Mouse (Mus musculus) liver, postnatal 0 days (tissue): ENCODE measurements at regions not wholly inside any gene's neighbourhood (a gene's known extent, or its start where the extent isn't known, plus 50 kb on each side); places are given as distances from the start of the nearest gene placed in this dataset.

Source experiments
- ATAC-seq: fragments of 200-750 bp; cut with Nextera tagmentation; 2 replicates; pipeline ENCODE4 v1.8.0; 2017; ENCODE audit warnings: mild to moderate bottlenecking, moderate library complexity
- DNase-seq: peaks from one replicate; pipeline ENCODE4 v3.0.0-alpha.2; 2016
- H3K27ac ChIP-seq: fragments of 300-500 bp; sonication (generic); 2 replicates; pipeline ENCODE4 v1.5.1; 2014; ENCODE audit warnings: antibody characterized with exemption, moderate library complexity, mild to moderate bottlenecking, low read depth
- H3K27me3 ChIP-seq: fragments of 300-500 bp; sonication (generic); 2 replicates; pipeline ENCODE4 v1.6.1; 2014; ENCODE audit warnings: low read length, control low read depth, mixed read lengths; ENCODE audit not compliant: insufficient read depth
- H3K36me3 ChIP-seq: fragments of 300-500 bp; sonication (generic); replicated peaks from 2 replicates; pipeline ENCODE4 v1.6.1; 2014; ENCODE audit warnings: mild to moderate bottlenecking, control low read depth, low read length, moderate library complexity, mixed read lengths; ENCODE audit not compliant: insufficient read depth
- H3K4me1 ChIP-seq: fragments of 300-500 bp; sonication (generic); 2 replicates; pipeline ENCODE4 v1.6.1; 2014; ENCODE audit warnings: antibody characterized with exemption, mild to moderate bottlenecking, control low read depth; ENCODE audit not compliant: insufficient read depth
- H3K4me2 ChIP-seq: fragments of 300-500 bp; sonication (generic); 2 replicates; pipeline ENCODE4 v1.6.1; 2014; ENCODE audit warnings: low read depth, mild to moderate bottlenecking, low read length, moderate library complexity, mixed read lengths
- H3K4me3 ChIP-seq: fragments of 300-500 bp; sonication (generic); 2 replicates; pipeline ENCODE4 v1.5.1; 2014; ENCODE audit warnings: low read depth, low read length
- H3K9ac ChIP-seq: fragments of 300-500 bp; sonication (generic); replicated peaks from 2 replicates; pipeline ENCODE4 v1.6.1; 2014; ENCODE audit warnings: mild to moderate bottlenecking, moderate library complexity
- H3K9me3 ChIP-seq: fragments of 300-500 bp; sonication (generic); 2 replicates; pipeline ENCODE4 v1.6.1; 2016; ENCODE audit warnings: mild to moderate bottlenecking, control low read depth, low read length, mixed read lengths
- CTCF ChIP-seq: sonication (generic); IDR thresholded peaks from 2 replicates; pipeline ENCODE4 v1.5.1; 2016; ENCODE audit warnings: antibody characterized with exemption, low read depth
- EP300 ChIP-seq: IDR thresholded peaks from 2 replicates; pipeline ENCODE4 v1.6.1; 2016; ENCODE audit warnings: antibody characterized with exemption, low read depth, mild to moderate bottlenecking
- WGBS: fragments of 180-500 bp; shearing (Covaris S2); extraction: QIAGEN DNeasy Blood & Tissue Kit; methylation state at CpG from one replicate; pipeline ENCODE4 v1.1.7; 2014; ENCODE audit not compliant: insufficient replicate concordance; 5-methylcytosine and 5-hydroxymethylcytosine counted together

GRCm38 (mm10) chr1:181295651-181296050 is 56.8 kb upstream of the Cnih3 start:
- H3K4me1 ChIP-seq = no peaks in the 10 kb centered on the region
- no peak for DNase-seq
- H3K27ac ChIP-seq = no peak overlapping the region
- H3K27me3 ChIP-seq = no peaks in the 10 kb centered on the region
- H3K4me2 ChIP-seq = no peak overlapping the region
- ATAC-seq = no peak
- no peaks in the 10 kb centered on the region for H3K9me3 ChIP-seq
- H3K9ac ChIP-seq = no peak overlapping the region
- H3K36me3 ChIP-seq = no peaks in the 10 kb centered on the region
- no peak for TF ChIP-seq CTCF
- no peak for TF ChIP-seq EP300
- WGBS = 73% methylated on average over 4 of the region's 4 CpGs
- no peak overlapping the region for H3K4me3 ChIP-seq

- no peaks in the 10 kb centered on the region for H3K9me3 ChIP-seq
- no peak for ATAC-seq
- H3K4me2 ChIP-seq = no peak overlapping the region
- H3K9ac ChIP-seq = no peak overlapping the region
- no peak for DNase-seq
- H3K4me3 ChIP-seq = no peak overlapping the region
- WGBS = 75% methylated on average over 5 of the region's 5 CpGs
- TF ChIP-seq EP300 (no peak), CTCF (no peak)
- H3K36me3 ChIP-seq = no peaks in the 10 kb centered on the region
- no peaks in the 10 kb centered on the region; the same call in 1 of the 2 replicates for H3K27me3 ChIP-seq
- H3K27ac ChIP-seq = no peak overlapping the region
- H3K4me1 ChIP-seq = no peaks in the 10 kb centered on the region
These were observed 54.4 kb upstream of the Cnih3 start for GRCm38 (mm10) chr1:181298063-181298462.

GRCm38 (mm10) chr1:181299075-181299665 is 53.3 kb upstream of the Cnih3 start:
- ATAC-seq = no peak
- TF ChIP-seq CTCF (no peak), EP300 (no peak)

GRCm38 (mm10) chr1:181299826-181300225 is 52.6 kb upstream of the Cnih3 start:
- ATAC-seq (no peak), DNase-seq (no peak)
- no peak overlapping the region for H3K4me3 ChIP-seq
- WGBS = 81% methylated on average over 6 of the region's 6 CpGs
- no peaks in the 10 kb centered on the region for H3K4me1 ChIP-seq
- H3K27ac ChIP-seq = no peak overlapping the region
- TF ChIP-seq EP300 (no peak), CTCF (no peak)
- no peaks in the 10 kb centered on the region; the same call in 1 of the 2 replicates for H3K27me3 ChIP-seq
- H3K9me3 ChIP-seq = no peaks in the 10 kb centered on the region
- no peak overlapping the region for H3K9ac ChIP-seq
- H3K4me2 ChIP-seq = no peak overlapping the region
- no peaks in the 10 kb centered on the region for H3K36me3 ChIP-seq

More at GRCm38 (mm10) chr1:181299075-181299665, 53.3 kb upstream of the Cnih3 start:
- Histone ChIP-seq H3K27me3 (no peaks in the 10 kb centered on the region; the same call in 1 of the 2 replicates), H3K36me3 (no peaks in the 10 kb centered on the region), H3K4me2 (no peak overlapping the region), H3K4me3 (no peak overlapping the region), H3K27ac (no peak overlapping the region), H3K9ac (no peak overlapping the region), H3K9me3 (no peaks in the 10 kb centered on the region), H3K4me1 (no peaks in the 10 kb centered on the region)
- 51% methylated on average over 14 of the region's 14 CpGs for WGBS
- DNase-seq = no peak

GRCm38 (mm10) chr1:181302151-181302550 is 50.3 kb upstream of the Cnih3 start:
- Histone ChIP-seq H3K27me3 (no peaks in the 10 kb centered on the region; the same call in 1 of the 2 replicates), H3K4me1 (no peaks in the 10 kb centered on the region), H3K4me3 (no peak overlapping the region), H3K9me3 (no peaks in the 10 kb centered on the region), H3K27ac (no peak overlapping the region), H3K9ac (no peak overlapping the region), H3K4me2 (no peak overlapping the region), H3K36me3 (no peaks in the 10 kb centered on the region)
- TF ChIP-seq EP300 (no peak), CTCF (no peak)
- DNase-seq (no peak), ATAC-seq (no peak)
- 89% methylated on average over 17 of the region's 17 CpGs for WGBS
